Mouse (Mus musculus) heart, postnatal 4 days (tissue): Measurements from ENCODE around the gene Art4. TPM values are rescaled to one million over a fixed set of nuclear protein-coding genes. Genes with fewer than 3 reads are reported as not detected.

Experiments used
- DNase-seq: peaks from one replicate; pipeline ENCODE4 v3.0.0; 2021
- total RNA-seq, 2 experiments: library from RNA; stranded (reverse); gene quantifications; 2 replicates each; pipeline ENCODE4 v1.2.3; 2021

Gene Art4
- total RNA-seq, 2 experiments from 2014 or later, result 7.0 to 10.5 TPM

- no peak for DNase-seq
These were observed 7.8 kb upstream of the Art4 start for GRCm38 (mm10) chr6:136865360-136865759.

- peak; percentile 40 for DNase-seq
These were observed 3.5 kb upstream of the Art4 start for GRCm38 (mm10) chr6:136861020-136861419.

- peak; percentile 16 for DNase-seq
These were observed 887 bp upstream of the Art4 start for GRCm38 (mm10) chr6:136858420-136858819.

GRCm38 (mm10) chr6:136857873-136858260 lies 334 bp upstream of the Art4 start:
- DNase-seq, result peak; percentile 37

- peak; percentile 27 for DNase-seq
These were observed 1.4 kb downstream of the Art4 start for GRCm38 (mm10) chr6:136856071-136856636.

- no peak for DNase-seq
These were observed 2.4 kb downstream of the Art4 start for GRCm38 (mm10) chr6:136855183-136855582.

GRCm38 (mm10) chr6:136854361-136854781 lies 3.2 kb downstream of the Art4 start:
- DNase-seq, result no peak

GRCm38 (mm10) chr6:136852762-136853161 lies 4.8 kb downstream of the Art4 start:
- no peak for DNase-seq

- DNase-seq, result no peak
These were observed 5.2 kb downstream of the Art4 start for GRCm38 (mm10) chr6:136852348-136852747.

GRCm38 (mm10) chr6:136850267-136850666 lies 7.3 kb downstream of the Art4 start:
- no peak for DNase-seq

GRCm38 (mm10) chr6:136848971-136849370 lies 8.6 kb downstream of the Art4 start:
- DNase-seq, result no peak

GRCm38 (mm10) chr6:136848399-136848798 lies 9.1 kb downstream of the Art4 start:
- no peak for DNase-seq

- peak; percentile 69 for DNase-seq
These were observed 9.7 kb downstream of the Art4 start for GRCm38 (mm10) chr6:136847790-136848189.

GRCm38 (mm10) chr6:136847267-136847666 lies 10.3 kb downstream of the Art4 start:
- no peak for DNase-seq

GRCm38 (mm10) chr6:136845706-136846480 lies 11.6 kb downstream of the Art4 start:
- DNase-seq, result no peak

- no peak for DNase-seq
These were observed 12.6 kb downstream of the Art4 start for GRCm38 (mm10) chr6:136844903-136845302.

- no peak for DNase-seq
These were observed 20.2 kb downstream of the Art4 start for GRCm38 (mm10) chr6:136837323-136837722.

- no peak for DNase-seq
These were observed 22.2 kb downstream of the Art4 start, which contains the start of gene Smco3 for GRCm38 (mm10) chr6:136835352-136835751. Gene Smco3 (minus strand): TSS chr6:136835452.

GRCm38 (mm10) chr6:136831712-136832111 lies 25.8 kb downstream of the Art4 start:
- DNase-seq, result no peak

- no peak for DNase-seq
These were observed 28.9 kb downstream of the Art4 start for GRCm38 (mm10) chr6:136828681-136829080.

GRCm38 (mm10) chr6:136827881-136828561 lies 29.5 kb downstream of the Art4 start, which contains the start of gene Wbp11:
Gene Wbp11 (minus strand): TSS chr6:136828233.
- DNase-seq, result peak; percentile 96

GRCm38 (mm10) chr6:136827516-136827880 lies 30.0 kb downstream of the Art4 start, which contains the start of gene BC049715:
Gene BC049715 (plus strand): TSS chr6:136827626.
- DNase-seq, result no peak

- no peak for DNase-seq
These were observed 30.4 kb downstream of the Art4 start for GRCm38 (mm10) chr6:136827116-136827515.
